Mouse (Mus musculus) embryonic facial prominence, embryonic 14.5 days (tissue): ENCODE data around the gene Ppp6r1. TPM values are rescaled to one million over a fixed set of nuclear protein-coding genes. Genes with fewer than 3 reads are reported as not detected.
"Not testable (repeated sequence)": the region's sequence is repeated elsewhere in the genome, so short reads cannot be mapped to it uniquely, and the experiment has no call there.

Experiments
- ATAC-seq: fragments of 200-750 bp; cut with Nextera tagmentation; 2 replicates; pipeline ENCODE4 v1.8.0; 2017; ENCODE audit warnings: low read depth, moderate number of reproducible peaks, moderate TSS enrichment
- DNase-seq: peaks from one replicate; pipeline ENCODE4 v3.0.0-alpha.2; 2015; ENCODE audit warnings: low spot score
- H3K27ac ChIP-seq: fragments of 300-500 bp; sonication (generic); replicated peaks from 2 replicates; pipeline ENCODE4 v1.5.1; 2014; ENCODE audit warnings: low read depth, mild to moderate bottlenecking, low read length, moderate library complexity
- H3K27me3 ChIP-seq: fragments of 300-500 bp; sonication (generic); replicated peaks from 2 replicates; pipeline ENCODE4 v1.6.1; 2014; ENCODE audit warnings: low read length; ENCODE audit not compliant: control insufficient read depth, insufficient read depth
- H3K36me3 ChIP-seq: fragments of 300-500 bp; sonication (generic); 2 replicates; pipeline ENCODE4 v1.6.1; 2014; ENCODE audit warnings: low read length, mixed read lengths; ENCODE audit not compliant: control insufficient read depth, insufficient read depth
- H3K4me1 ChIP-seq: fragments of 300-500 bp; sonication (generic); 2 replicates; pipeline ENCODE4 v1.6.1; 2014; ENCODE audit warnings: antibody characterized with exemption, low read length; ENCODE audit not compliant: control insufficient read depth, insufficient read depth
- H3K4me2 ChIP-seq: fragments of 300-500 bp; sonication (generic); 2 replicates; pipeline ENCODE4 v1.6.1; 2014; ENCODE audit warnings: low read depth, mild to moderate bottlenecking, low read length, moderate library complexity, mixed read lengths
- H3K4me3 ChIP-seq: fragments of 300-500 bp; sonication (generic); 2 replicates; pipeline ENCODE4 v1.5.1; 2014; ENCODE audit warnings: low read depth, mild to moderate bottlenecking, low read length
- H3K9ac ChIP-seq: fragments of 300-500 bp; sonication (generic); 2 replicates; pipeline ENCODE4 v1.6.1; 2014; ENCODE audit warnings: low read depth, mild to moderate bottlenecking, low read length, moderate library complexity, mixed read lengths
- H3K9me3 ChIP-seq: fragments of 300-500 bp; sonication (generic); 2 replicates; pipeline ENCODE4 v1.6.1; 2016; ENCODE audit warnings: low read length; ENCODE audit not compliant: control insufficient read depth
- WGBS: fragments of 180-500 bp; shearing (Covaris S2); extraction: QIAGEN DNeasy Blood & Tissue Kit; methylation state at CpG from one replicate; pipeline ENCODE4 v1.1.7; 2014; 5-methylcytosine and 5-hydroxymethylcytosine counted together
- polyA plus RNA-seq: library from polyadenylated mRNA; unstranded; fragments of >200 nt; fragmentation: Nextera tagmentation; extraction: Ambion mirVana; gene quantifications from 2 replicates; pipeline ENCODE4 v1.2.1, GENCODE M21; 2014

Gene Ppp6r1
- polyA plus RNA-seq, 1 experiment from 2014 or later = 7.7 TPM

DNA sequence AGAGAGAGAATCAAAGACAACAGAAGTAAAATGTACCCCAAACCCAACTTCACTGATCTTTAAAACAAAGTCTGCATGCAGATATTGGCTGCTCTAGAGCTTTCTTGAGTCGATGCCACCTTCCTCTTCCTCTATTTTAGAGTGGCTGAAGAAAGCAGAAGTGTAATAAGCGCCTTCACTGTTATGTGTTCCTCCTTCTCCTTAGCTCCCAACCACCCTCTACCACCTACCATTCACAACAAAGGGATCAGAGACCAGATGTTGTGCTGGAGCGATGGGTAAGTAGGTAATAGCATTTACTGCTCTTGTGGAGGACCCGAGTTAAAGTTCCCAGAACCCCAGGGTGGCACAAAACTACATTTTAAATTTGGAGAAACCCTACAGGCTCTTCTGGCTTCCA lies 61.8 kb downstream of the Ppp6r1 start:
- H3K36me3 ChIP-seq, H3K4me2 ChIP-seq, H3K9me3 ChIP-seq, H3K4me3 ChIP-seq, H3K9ac ChIP-seq, DNase-seq, H3K27me3 ChIP-seq, H3K27ac ChIP-seq, H3K4me1 ChIP-seq, ATAC-seq: not testable (repeated sequence)
- 59% methylated on average over 4 of the region's 4 CpGs for WGBS

Other genes starting within 250 kb of the Ppp6r1 start
- 21.6 and 23.9 TPM in 2 replicates for gene Rdh13, start 213.4 kb downstream of the Ppp6r1 start, polyA plus RNA-seq
- gene Eps8l1, start 198.3 kb downstream of the Ppp6r1 start, polyA plus RNA-seq = 4.9 and 8.0 TPM in 2 replicates
- gene Ppp1r12c, start 157.3 kb downstream of the Ppp6r1 start, polyA plus RNA-seq = 49.2 and 50.8 TPM in 2 replicates
- gene Tnnt1, start 142.6 kb downstream of the Ppp6r1 start, polyA plus RNA-seq = 405 and 459 TPM in 2 replicates
- gene Tnni3, start 134.8 kb downstream of the Ppp6r1 start, polyA plus RNA-seq = 2.6 and 3.4 TPM in 2 replicates
- gene Dnaaf3, start 126.6 kb downstream of the Ppp6r1 start, polyA plus RNA-seq = 1.2 and 1.4 TPM in 2 replicates
- 5.8 and 8.1 TPM in 2 replicates for gene Syt5, start 111.5 kb downstream of the Ppp6r1 start, polyA plus RNA-seq
- not detected in 2 replicates for gene Ptprh, start 55.0 kb downstream of the Ppp6r1 start, polyA plus RNA-seq
- gene Tmem86b, start 27.6 kb downstream of the Ppp6r1 start, polyA plus RNA-seq = 1.0 and 1.2 TPM in 2 replicates
- gene Hspbp1, start 26.0 kb upstream of the Ppp6r1 start, polyA plus RNA-seq = 77.5 and 77.7 TPM in 2 replicates
- 1.6 and 1.8 TPM in 2 replicates for gene Brsk1, start 31.6 kb upstream of the Ppp6r1 start, polyA plus RNA-seq
- 0.11 TPM in 1 of 2 replicates, not detected in the other for gene Tmem150b, start 66.2 kb upstream of the Ppp6r1 start, polyA plus RNA-seq
- 41.5 and 50.6 TPM in 2 replicates for gene Kmt5c, start 81.1 kb upstream of the Ppp6r1 start, polyA plus RNA-seq
- gene Cox6b2, start 94.1 kb upstream of the Ppp6r1 start, polyA plus RNA-seq = 36.4 and 39.6 TPM in 2 replicates
- not detected in 2 replicates for gene Fam71e2, start 112.3 kb upstream of the Ppp6r1 start, polyA plus RNA-seq
- 0.13 TPM in 1 of 2 replicates, not detected in the other for gene Il11, start 123.8 kb upstream of the Ppp6r1 start, polyA plus RNA-seq
- gene Tmem190, start 123.9 kb upstream of the Ppp6r1 start, polyA plus RNA-seq = not detected in 2 replicates
- gene Tmem238, start 130.6 kb upstream of the Ppp6r1 start, polyA plus RNA-seq = 5.5 and 6.6 TPM in 2 replicates
- gene Rpl28, start 133.9 kb upstream of the Ppp6r1 start, polyA plus RNA-seq = 275 and 300 TPM in 2 replicates
- gene Ube2s, start 153.6 kb upstream of the Ppp6r1 start, polyA plus RNA-seq = 347 and 359 TPM in 2 replicates
- gene Shisa7, start 185.7 kb upstream of the Ppp6r1 start, polyA plus RNA-seq = 0.68 and 0.76 TPM in 2 replicates
- gene Isoc2b, start 211.2 kb upstream of the Ppp6r1 start, polyA plus RNA-seq = 6.5 and 7.0 TPM in 2 replicates
- 1.3 and 1.6 TPM in 2 replicates for gene Isoc2a, start 218.1 kb upstream of the Ppp6r1 start, polyA plus RNA-seq
- 0.35 TPM in 1 of 2 replicates, not detected in the other for gene Gm36210, start 247.5 kb upstream of the Ppp6r1 start, polyA plus RNA-seq